Mouse (Mus musculus) thymus, adult 2 months (tissue): ENCODE results near the gene Plgrkt.

Experiments
- CTCF ChIP-seq: fragments of 200-500 bp; IDR thresholded peaks from 2 replicates; pipeline ENCODE4 v1.5.1; 2012; ENCODE audit warnings: mild to moderate bottlenecking, control low read depth, low read length, moderate library complexity, borderline replicate concordance; ENCODE audit not compliant: control insufficient read depth, poor library complexity, insufficient read depth; ENCODE audit errors: extremely low read depth
- POLR2A ChIP-seq: fragments of 200-500 bp; IDR thresholded peaks from 2 replicates; pipeline ENCODE4 v1.6.1; 2012; ENCODE audit warnings: mild to moderate bottlenecking, low read length, control low read depth, moderate library complexity; ENCODE audit not compliant: control insufficient read depth, poor library complexity, insufficient read depth; ENCODE audit errors: extremely low read depth

- TF ChIP-seq CTCF (no peak), POLR2A (no peak)
Measured at GRCm38 (mm10) chr19:29323416-29324049, 43.7 kb downstream of the Plgrkt start.
